Mouse (Mus musculus) brain, embryonic 18.5 days (tissue): ENCODE results near the gene Slc16a2.

Source experiments
- DNase-seq: peaks from one replicate; pipeline ENCODE4 v3.0.0-alpha.2; 2012; ENCODE audit warnings: low read depth, low spot score

Slc16a2 gene

GRCm38 (mm10) chrX:103653021-103653420 is 168.8 kb downstream of the Slc16a2 start:
- no peak for DNase-seq

DNA sequence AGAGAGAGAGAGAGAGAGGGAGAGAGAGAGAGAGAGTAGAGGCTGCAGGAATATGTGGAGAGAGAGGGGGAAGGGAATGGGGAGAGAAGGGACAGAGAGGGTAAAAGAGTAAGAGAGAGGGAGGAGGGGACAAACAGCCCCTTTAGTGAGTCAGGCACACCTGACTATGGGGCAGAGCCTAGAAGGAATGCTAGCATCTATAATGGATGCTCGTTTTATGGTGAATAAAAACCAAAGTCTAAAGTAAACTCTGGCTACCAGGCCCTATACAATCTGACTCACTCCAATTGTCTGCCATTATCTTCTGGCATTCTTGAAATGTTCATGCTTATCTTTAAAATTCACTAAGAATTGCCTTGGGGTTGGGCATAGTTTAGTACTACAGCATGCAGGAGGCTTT is 169.7 kb downstream of the Slc16a2 start:
- no peak for DNase-seq
